Mouse (Mus musculus) kidney, embryonic 16.5 days (tissue): Measurements from ENCODE around the gene Cs. TPM values are rescaled to one million over a fixed set of nuclear protein-coding genes. Genes with fewer than 3 reads are reported as not detected.

Experiments used
- ATAC-seq: fragments of 200-750 bp; cut with Nextera tagmentation; 2 replicates; pipeline ENCODE4 v1.8.0; 2017; ENCODE audit warnings: moderate TSS enrichment; ENCODE audit not compliant: low FRiP score, low TSS enrichment
- H3K27ac ChIP-seq: fragments of 300-500 bp; sonication (generic); 2 replicates; pipeline ENCODE4 v1.5.1; 2014; ENCODE audit warnings: low read length
- H3K27me3 ChIP-seq: fragments of 300-500 bp; sonication (generic); 2 replicates; pipeline ENCODE4 v1.6.1; 2014; ENCODE audit warnings: low read length, control low read depth, mixed read lengths; ENCODE audit not compliant: insufficient read depth
- H3K36me3 ChIP-seq: fragments of 300-500 bp; sonication (generic); 2 replicates; pipeline ENCODE4 v1.6.1; 2014; ENCODE audit warnings: low read length, control low read depth, mixed read lengths; ENCODE audit not compliant: insufficient read depth
- H3K4me1 ChIP-seq: fragments of 300-500 bp; sonication (generic); 2 replicates; pipeline ENCODE4 v1.6.1; 2014; ENCODE audit warnings: low read length, control low read depth, mixed read lengths; ENCODE audit not compliant: insufficient read depth
- H3K4me2 ChIP-seq: fragments of 300-500 bp; sonication (generic); replicated peaks from 2 replicates; pipeline ENCODE4 v1.6.1; 2014; ENCODE audit warnings: low read depth, low read length
- H3K4me3 ChIP-seq: fragments of 300-500 bp; sonication (generic); 2 replicates; pipeline ENCODE4 v1.5.1; 2014; ENCODE audit warnings: mild to moderate bottlenecking, low read length
- H3K9ac ChIP-seq: fragments of 300-500 bp; sonication (generic); replicated peaks from 2 replicates; pipeline ENCODE4 v1.6.1; 2014; ENCODE audit warnings: low read length
- H3K9me3 ChIP-seq: fragments of 300-500 bp; sonication (generic); 2 replicates; pipeline ENCODE4 v1.6.1; 2016; ENCODE audit warnings: low read length, control low read depth
- WGBS: fragments of 180-500 bp; shearing (Covaris S2); extraction: QIAGEN DNeasy Blood & Tissue Kit; methylation state at CpG from one replicate; pipeline ENCODE4 v1.1.7; 2014; 5-methylcytosine and 5-hydroxymethylcytosine counted together
- polyA plus RNA-seq: library from polyadenylated mRNA; unstranded; fragments of >200 nt; fragmentation: Nextera tagmentation; extraction: Ambion mirVana; gene quantifications from 2 replicates; pipeline ENCODE4 v1.2.1, GENCODE M21; 2015

Cs gene
- polyA plus RNA-seq, 1 experiment from 2014 or later = 244 TPM

- 88% methylated on average over 8 of the region's 8 CpGs for WGBS
- H3K27ac ChIP-seq = no peak overlapping the region
- H3K27me3 ChIP-seq = no peaks in the 10 kb centered on the region
These were observed 10.0 kb downstream of the Cs start for GRCm38 (mm10) chr10:128347541-128347940.

GRCm38 (mm10) chr10:128358796-128359195 is 21.3 kb downstream of the Cs start:
- H3K27me3 ChIP-seq = no peaks in the 10 kb centered on the region
- WGBS = 49% methylated on average over 2 of the region's 2 CpGs
- H3K9ac ChIP-seq = no peak overlapping the region
- H3K4me2 ChIP-seq = no peak overlapping the region
- no peak for ATAC-seq
- peaks cover 64% of the 10 kb centered on the region for H3K36me3 ChIP-seq
- H3K27ac ChIP-seq = no peak overlapping the region
- no peaks in the 10 kb centered on the region for H3K9me3 ChIP-seq
- no peaks in the 10 kb centered on the region for H3K4me1 ChIP-seq
- H3K4me3 ChIP-seq = no peak overlapping the region

More at GRCm38 (mm10) chr10:128347541-128347940, 10.0 kb downstream of the Cs start:
- no peaks in the 10 kb centered on the region for H3K9me3 ChIP-seq
- H3K4me1 ChIP-seq = peaks cover 9% of the 10 kb centered on the region
- peaks cover 24% of the 10 kb centered on the region for H3K36me3 ChIP-seq
- no peak overlapping the region for H3K4me2 ChIP-seq
- ATAC-seq = no peak
- H3K9ac ChIP-seq = no peak overlapping the region
- H3K4me3 ChIP-seq = no peak overlapping the region

GRCm38 (mm10) chr10:128359226-128359625 is 21.7 kb downstream of the Cs start:
- 89% methylated on average over 6 of the region's 6 CpGs for WGBS
- Histone ChIP-seq H3K9me3 (no peaks in the 10 kb centered on the region), H3K4me2 (no peak overlapping the region), H3K4me3 (no peak overlapping the region), H3K9ac (no peak overlapping the region), H3K36me3 (peaks cover 59% of the 10 kb centered on the region), H3K27ac (no peak overlapping the region), H3K27me3 (no peaks in the 10 kb centered on the region), H3K4me1 (no peaks in the 10 kb centered on the region)
- ATAC-seq = no peak

- no peak overlapping the region for H3K4me2 ChIP-seq
- WGBS = 86% methylated on average over 6 of the region's 6 CpGs
- peaks cover 50% of the 10 kb centered on the region for H3K36me3 ChIP-seq
- H3K27me3 ChIP-seq = no peaks in the 10 kb centered on the region
- H3K4me1 ChIP-seq = no peaks in the 10 kb centered on the region
- H3K9ac ChIP-seq = no peak overlapping the region
- ATAC-seq = no peak
- no peak overlapping the region for H3K4me3 ChIP-seq
- no peak overlapping the region for H3K27ac ChIP-seq
- H3K9me3 ChIP-seq = no peaks in the 10 kb centered on the region
These were observed 24.3 kb downstream of the Cs start for GRCm38 (mm10) chr10:128361836-128362235.

GRCm38 (mm10) chr10:128362568-128362967 is 25.0 kb downstream of the Cs start:
- Histone ChIP-seq H3K36me3 (peaks cover 50% of the 10 kb centered on the region), H3K27me3 (no peaks in the 10 kb centered on the region), H3K4me1 (peaks cover 3% of the 10 kb centered on the region; the same call in 1 of the 2 replicates), H3K4me3 (no peak overlapping the region), H3K27ac (no peak overlapping the region), H3K4me2 (no peak overlapping the region), H3K9me3 (no peaks in the 10 kb centered on the region), H3K9ac (no peak overlapping the region)
- WGBS = 49% methylated on average over 3 of the region's 3 CpGs
- peak; percentile 62 for ATAC-seq

- 16% methylated on average over 19 of the region's 19 CpGs for WGBS
- H3K4me1 ChIP-seq = peaks cover 8% of the 10 kb centered on the region
- ATAC-seq = no peak
- H3K27me3 ChIP-seq = no peaks in the 10 kb centered on the region
- H3K4me2 ChIP-seq = peak overlapping the region; percentile 68
- H3K4me3 ChIP-seq = peak overlapping the region; percentile 64
- peaks cover 14% of the 10 kb centered on the region for H3K36me3 ChIP-seq
- H3K9me3 ChIP-seq = no peaks in the 10 kb centered on the region
- peak overlapping the region; percentile 72 for H3K9ac ChIP-seq
- peak overlapping the region; percentile 88 for H3K27ac ChIP-seq
These were observed 30.4 kb downstream of the Cs start for GRCm38 (mm10) chr10:128367899-128368401.

GRCm38 (mm10) chr10:128368402-128369217 is 31.1 kb downstream of the Cs start, which contains the start of gene Coq10a:
Gene Coq10a, minus strand, starts transcription at chr10:128368997.
- H3K9me3 ChIP-seq = no peaks in the 10 kb centered on the region
- H3K4me2 ChIP-seq = peak within 1 kb of the TSS; percentile 68
- no peaks in the 10 kb centered on the region for H3K27me3 ChIP-seq
- H3K4me1 ChIP-seq = peaks cover 8% of the 10 kb centered on the region
- ATAC-seq = peak; percentile 98
- peak within 1 kb of the TSS; percentile 64 for H3K4me3 ChIP-seq
- H3K27ac ChIP-seq = peak within 1 kb of the TSS; percentile 88
- peaks cover 7% of the 10 kb centered on the region; the same call in 1 of the 2 replicates for H3K36me3 ChIP-seq
- under 1% methylated on average over 87 of the region's 87 CpGs for WGBS
- H3K9ac ChIP-seq = peak within 1 kb of the TSS; percentile 72

GRCm38 (mm10) chr10:128369218-128369543 is 31.6 kb downstream of the Cs start:
- WGBS = 5% methylated on average over 9 of the region's 9 CpGs
- no peak for ATAC-seq
- H3K27me3 ChIP-seq = no peaks in the 10 kb centered on the region
- peak overlapping the region; percentile 64 for H3K4me3 ChIP-seq
- peak overlapping the region; percentile 68 for H3K4me2 ChIP-seq
- 0 out of 2 replicates have a peak, but pooled peaks cover 2% of the 10 kb centered on the region for H3K9me3 ChIP-seq
- peaks cover 5% of the 10 kb centered on the region; the same call in 1 of the 2 replicates for H3K36me3 ChIP-seq
- peak overlapping the region; percentile 72 for H3K9ac ChIP-seq
- peak overlapping the region; percentile 88 for H3K27ac ChIP-seq
- H3K4me1 ChIP-seq = peaks cover 8% of the 10 kb centered on the region

GRCm38 (mm10) chr10:128369599-128369998 is 32.1 kb downstream of the Cs start:
- Histone ChIP-seq H3K27me3 (no peaks in the 10 kb centered on the region), H3K9me3 (0 out of 2 replicates have a peak, but pooled peaks cover 5% of the 10 kb centered on the region), H3K36me3 (peaks cover 5% of the 10 kb centered on the region; the same call in 1 of the 2 replicates), H3K4me2 (peak overlapping the region; percentile 68), H3K27ac (peak overlapping the region; percentile 88), H3K9ac (peak overlapping the region; percentile 72), H3K4me1 (peaks cover 8% of the 10 kb centered on the region), H3K4me3 (peak overlapping the region; percentile 64)
- 82% methylated on average over 6 of the region's 6 CpGs for WGBS
- ATAC-seq = no peak

- no peak overlapping the region for H3K4me2 ChIP-seq
- no peak overlapping the region for H3K4me3 ChIP-seq
- H3K36me3 ChIP-seq = peaks cover 2% of the 10 kb centered on the region; the same call in 1 of the 2 replicates
- no peaks in the 10 kb centered on the region for H3K27me3 ChIP-seq
- WGBS = 63% methylated on average over 5 of the region's 6 CpGs
- H3K27ac ChIP-seq = no peak overlapping the region
- no peak overlapping the region for H3K9ac ChIP-seq
- 0 out of 2 replicates have a peak, but pooled peaks cover 5% of the 10 kb centered on the region for H3K9me3 ChIP-seq
- H3K4me1 ChIP-seq = peaks cover 8% of the 10 kb centered on the region
- no peak for ATAC-seq
These were observed 32.5 kb downstream of the Cs start for GRCm38 (mm10) chr10:128370021-128370420.
